Mouse (Mus musculus) erythroblast, embryonic 14.5 days (primary cell): Measurements from ENCODE around the gene Klhdc10.

ENCODE experiments used
- GATA1 ChIP-seq: IDR thresholded peaks from 2 replicates; pipeline ENCODE4 v1.6.1; 2012; ENCODE audit warnings: low read length, inconsistent platforms, mixed read lengths
- TAL1 ChIP-seq: IDR thresholded peaks from 3 replicates; pipeline ENCODE4 v1.6.1; 2012; ENCODE audit warnings: low read length, inconsistent platforms, mixed read lengths

DNA sequence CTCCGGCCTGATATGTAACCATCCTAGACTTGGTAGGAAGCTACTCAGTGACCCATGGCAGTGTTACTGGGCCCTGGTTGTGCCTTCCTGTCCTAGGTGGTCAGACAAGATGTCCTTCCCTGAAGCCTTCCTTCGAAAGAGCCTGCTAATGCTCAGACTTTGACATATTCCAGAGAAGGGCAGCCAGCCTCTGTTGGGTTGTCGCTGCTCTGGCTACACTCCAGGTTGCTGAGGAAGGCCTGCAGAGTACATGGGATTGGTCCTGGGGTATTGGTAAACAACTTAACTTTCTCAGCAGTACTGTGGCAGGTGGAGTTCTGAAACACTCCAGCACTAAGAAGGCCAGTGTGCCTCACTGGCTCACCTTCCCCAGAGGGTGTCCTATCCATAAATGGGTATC lies 77.8 kb downstream of the Klhdc10 start:
- TF ChIP-seq GATA1: no peak
- no peak for TF ChIP-seq TAL1
